Mouse (Mus musculus) cortical plate, adult 2 months (tissue): ENCODE data around the gene Entpd8. TPM values are rescaled to one million over a fixed set of nuclear protein-coding genes. Genes with fewer than 3 reads are reported as not detected.

Experiments used
- H3K27ac ChIP-seq: fragments of 200-500 bp; 2 replicates; pipeline ENCODE4 v1.5.1; 2012; ENCODE audit warnings: low read length, control low read depth, inconsistent platforms; ENCODE audit not compliant: insufficient read depth
- H3K4me1 ChIP-seq: fragments of 200-500 bp; 2 replicates; pipeline ENCODE4 v1.6.1; 2011; ENCODE audit warnings: low read length; ENCODE audit not compliant: control insufficient read depth, insufficient read depth
- H3K4me3 ChIP-seq: fragments of 200-500 bp; 2 replicates; pipeline ENCODE4 v1.5.1; 2011; ENCODE audit warnings: mild to moderate bottlenecking, low read length, control low read depth; ENCODE audit not compliant: insufficient read depth
- CTCF ChIP-seq: fragments of 200-500 bp; IDR thresholded peaks from 2 replicates; pipeline ENCODE4 v1.5.1; 2011; ENCODE audit warnings: mild to moderate bottlenecking, control low read depth, low read length; ENCODE audit not compliant: insufficient read depth; ENCODE audit errors: extremely low read depth
- POLR2A ChIP-seq: fragments of 200-500 bp; IDR thresholded peaks from 2 replicates; pipeline ENCODE4 v1.6.1; 2011; ENCODE audit warnings: mild to moderate bottlenecking, low read length, control low read depth; ENCODE audit not compliant: insufficient read depth; ENCODE audit errors: extremely low read depth
- polyA plus RNA-seq: library from polyadenylated mRNA; depleted of rRNA; stranded (reverse); fragments of >200 nt; gene quantifications from 2 replicates; pipeline ENCODE4 v1.2.3, GENCODE M21; 2012

Entpd8 gene
- polyA plus RNA-seq, 1 experiment, result not detected

- Histone ChIP-seq H3K4me3 (no peak overlapping the region), H3K27ac (no peak overlapping the region), H3K4me1 (peaks cover 2% of the 10 kb centered on the region; the same call in 1 of the 2 replicates)
- TF ChIP-seq POLR2A, result no peak
- TF ChIP-seq CTCF, result no peak
Observed at GRCm38 (mm10) chr2:25058926-25059325, 21.2 kb upstream of the Entpd8 start.

- Histone ChIP-seq H3K4me3 (no peak overlapping the region), H3K27ac (no peak overlapping the region), H3K4me1 (no peaks in the 10 kb centered on the region)
- no peak for TF ChIP-seq POLR2A
- TF ChIP-seq CTCF, result no peak
Observed at GRCm38 (mm10) chr2:25063523-25063922, 16.6 kb upstream of the Entpd8 start.

GRCm38 (mm10) chr2:25064285-25064684, 15.8 kb upstream of the Entpd8 start:
- H3K4me3 ChIP-seq, result no peak overlapping the region
- H3K4me1 ChIP-seq, result no peaks in the 10 kb centered on the region
- TF ChIP-seq POLR2A, result no peak
- no peak for TF ChIP-seq CTCF
- H3K27ac ChIP-seq, result no peak overlapping the region

- H3K27ac ChIP-seq, result no peak overlapping the region
- no peak overlapping the region for H3K4me3 ChIP-seq
- no peaks in the 10 kb centered on the region for H3K4me1 ChIP-seq
- TF ChIP-seq CTCF (no peak), POLR2A (no peak)
Observed at GRCm38 (mm10) chr2:25065537-25065936, 14.6 kb upstream of the Entpd8 start.

- Histone ChIP-seq H3K4me3 (no peak overlapping the region), H3K27ac (no peak overlapping the region), H3K4me1 (no peaks in the 10 kb centered on the region)
- no peak for TF ChIP-seq POLR2A
- TF ChIP-seq CTCF, result no peak
Observed at GRCm38 (mm10) chr2:25066552-25066951, 13.6 kb upstream of the Entpd8 start.

GRCm38 (mm10) chr2:25069537-25069936, 10.6 kb upstream of the Entpd8 start:
- TF ChIP-seq POLR2A (no peak), CTCF (no peak)
- no peaks in the 10 kb centered on the region for H3K4me1 ChIP-seq
- no peak overlapping the region for H3K4me3 ChIP-seq
- no peak overlapping the region for H3K27ac ChIP-seq

GRCm38 (mm10) chr2:25072398-25072797, 7.7 kb upstream of the Entpd8 start:
- TF ChIP-seq POLR2A (no peak), CTCF (no peak)
- H3K27ac ChIP-seq, result no peak overlapping the region
- H3K4me3 ChIP-seq, result no peak overlapping the region
- no peaks in the 10 kb centered on the region for H3K4me1 ChIP-seq

- Histone ChIP-seq H3K27ac (no peak overlapping the region), H3K4me1 (no peaks in the 10 kb centered on the region), H3K4me3 (no peak overlapping the region)
- TF ChIP-seq CTCF (no peak), POLR2A (no peak)
Observed at GRCm38 (mm10) chr2:25075506-25075905, 4.6 kb upstream of the Entpd8 start.

GRCm38 (mm10) chr2:25078967-25079366, 1.1 kb upstream of the Entpd8 start:
- Histone ChIP-seq H3K4me1 (no peaks in the 10 kb centered on the region), H3K27ac (no peak overlapping the region), H3K4me3 (no peak overlapping the region)
- TF ChIP-seq POLR2A (no peak), CTCF (no peak)

GRCm38 (mm10) chr2:25083697-25084096, 3.6 kb downstream of the Entpd8 start:
- H3K4me3 ChIP-seq, result no peak overlapping the region
- H3K4me1 ChIP-seq, result no peaks in the 10 kb centered on the region
- H3K27ac ChIP-seq, result no peak overlapping the region
- no peak for TF ChIP-seq POLR2A

GRCm38 (mm10) chr2:25085571-25085970, 5.5 kb downstream of the Entpd8 start:
- Histone ChIP-seq H3K4me1 (no peaks in the 10 kb centered on the region), H3K4me3 (no peak overlapping the region), H3K27ac (no peak overlapping the region)
- TF ChIP-seq CTCF, result no peak
